Mouse (Mus musculus) kidney, embryonic 15.5 days (tissue): ENCODE data around the gene Hivep1. TPM values are rescaled to one million over a fixed set of nuclear protein-coding genes. Genes with fewer than 3 reads are reported as not detected.

Experiments used
- ATAC-seq: fragments of 200-750 bp; cut with Nextera tagmentation; replicated peaks from 2 replicates; pipeline ENCODE4 v1.8.0; 2017; ENCODE audit warnings: moderate TSS enrichment; ENCODE audit not compliant: low FRiP score
- H3K27ac ChIP-seq: fragments of 300-500 bp; sonication (generic); 2 replicates; pipeline ENCODE4 v1.5.1; 2015; ENCODE audit warnings: mild to moderate bottlenecking, inconsistent platforms
- H3K27me3 ChIP-seq: fragments of 300-500 bp; sonication (generic); 2 replicates; pipeline ENCODE4 v1.6.1; 2015; ENCODE audit warnings: inconsistent platforms
- H3K36me3 ChIP-seq: fragments of 300-500 bp; sonication (generic); 2 replicates; pipeline ENCODE4 v1.6.1; 2015; ENCODE audit warnings: inconsistent platforms
- H3K4me1 ChIP-seq: fragments of 300-500 bp; sonication (generic); 2 replicates; pipeline ENCODE4 v1.6.1; 2015; ENCODE audit warnings: inconsistent platforms
- H3K4me2 ChIP-seq: fragments of 300-500 bp; sonication (generic); 2 replicates; pipeline ENCODE4 v1.6.1; 2015; ENCODE audit warnings: moderate library complexity, mild to moderate bottlenecking, inconsistent platforms
- H3K4me3 ChIP-seq: fragments of 300-500 bp; sonication (generic); replicated peaks from 2 replicates; pipeline ENCODE4 v1.5.1; 2015; ENCODE audit warnings: mild to moderate bottlenecking, inconsistent platforms
- H3K9ac ChIP-seq: fragments of 300-500 bp; sonication (generic); 2 replicates; pipeline ENCODE4 v1.6.1; 2015; ENCODE audit warnings: mild to moderate bottlenecking, inconsistent platforms
- H3K9me3 ChIP-seq: fragments of 300-500 bp; sonication (generic); replicated peaks from 2 replicates; pipeline ENCODE4 v1.6.1; 2016; ENCODE audit warnings: inconsistent platforms
- WGBS: fragments of 180-500 bp; shearing (Covaris S2); methylation state at CpG from one replicate; pipeline ENCODE4 v1.1.7; 2015; ENCODE audit warnings: mixed read lengths; 5-methylcytosine and 5-hydroxymethylcytosine counted together
- polyA plus RNA-seq: library from polyadenylated mRNA; unstranded; fragments of >200 nt; fragmentation: Nextera tagmentation; extraction: Ambion mirVana; gene quantifications from 2 replicates; pipeline ENCODE4 v1.2.1, GENCODE M21; 2015

Hivep1 gene
- polyA plus RNA-seq, 1 experiment from 2014 or later: 14.1 TPM

- Histone ChIP-seq H3K4me2 (peak overlapping the region; percentile 69), H3K4me1 (peaks cover 28% of the 10 kb centered on the region), H3K36me3 (peaks cover 26% of the 10 kb centered on the region), H3K9ac (peak overlapping the region; percentile 84), H3K4me3 (peak overlapping the region; percentile 94), H3K27ac (peak overlapping the region; percentile 99), H3K27me3 (no peaks in the 10 kb centered on the region), H3K9me3 (no peaks in the 10 kb centered on the region)
- under 1% methylated on average over 40 of the region's 41 CpGs for WGBS
- peak; percentile 69 for ATAC-seq
Measured at GRCm38 (mm10) chr13:42052696-42053541, 1.1 kb downstream of the Hivep1 start.

- H3K4me3 ChIP-seq: peak overlapping the region; percentile 94
- peaks cover 20% of the 10 kb centered on the region for H3K4me1 ChIP-seq
- H3K27me3 ChIP-seq: no peaks in the 10 kb centered on the region
- no peaks in the 10 kb centered on the region for H3K9me3 ChIP-seq
- peak overlapping the region; percentile 84 for H3K9ac ChIP-seq
- peak overlapping the region; percentile 99 for H3K27ac ChIP-seq
- WGBS: 25% methylated on average over 2 of the region's 2 CpGs
- peak overlapping the region; percentile 69 for H3K4me2 ChIP-seq
- H3K36me3 ChIP-seq: peaks cover 30% of the 10 kb centered on the region
- no peak for ATAC-seq
Measured at GRCm38 (mm10) chr13:42053656-42054055, 1.8 kb downstream of the Hivep1 start.

- Histone ChIP-seq H3K27ac (no peak overlapping the region), H3K4me3 (no peak overlapping the region), H3K27me3 (no peaks in the 10 kb centered on the region), H3K4me1 (peaks cover 16% of the 10 kb centered on the region), H3K4me2 (no peak overlapping the region), H3K9me3 (no peaks in the 10 kb centered on the region), H3K36me3 (peaks cover 30% of the 10 kb centered on the region), H3K9ac (no peak overlapping the region)
- 58% methylated on average over 3 of the region's 3 CpGs for WGBS
- no peak for ATAC-seq
Measured at GRCm38 (mm10) chr13:42054138-42054537, 2.3 kb downstream of the Hivep1 start.

GRCm38 (mm10) chr13:42056712-42057332, 5.0 kb downstream of the Hivep1 start:
- H3K4me2 ChIP-seq: no peak overlapping the region
- H3K9me3 ChIP-seq: no peaks in the 10 kb centered on the region
- no peak for ATAC-seq
- peaks cover 48% of the 10 kb centered on the region for H3K36me3 ChIP-seq
- H3K27ac ChIP-seq: no peak overlapping the region
- H3K9ac ChIP-seq: no peak overlapping the region
- no peaks in the 10 kb centered on the region for H3K27me3 ChIP-seq
- H3K4me1 ChIP-seq: peaks cover 25% of the 10 kb centered on the region
- 96% methylated on average over 2 of the region's 2 CpGs for WGBS
- no peak overlapping the region for H3K4me3 ChIP-seq

- WGBS: 86% methylated on average over 10 of the region's 10 CpGs
- H3K4me3 ChIP-seq: no peak overlapping the region
- 0 out of 2 replicates have a peak, but pooled peaks have one; percentile 56 for ATAC-seq
- no peak overlapping the region for H3K4me2 ChIP-seq
- H3K9me3 ChIP-seq: no peaks in the 10 kb centered on the region
- no peak overlapping the region for H3K9ac ChIP-seq
- H3K4me1 ChIP-seq: peaks cover 16% of the 10 kb centered on the region
- peaks cover 61% of the 10 kb centered on the region for H3K36me3 ChIP-seq
- H3K27ac ChIP-seq: no peak overlapping the region
- H3K27me3 ChIP-seq: no peaks in the 10 kb centered on the region
Measured at GRCm38 (mm10) chr13:42060846-42061630, 9.2 kb downstream of the Hivep1 start.

- no peak for ATAC-seq
- no peak overlapping the region for H3K4me2 ChIP-seq
- peaks cover 16% of the 10 kb centered on the region for H3K4me1 ChIP-seq
- H3K9ac ChIP-seq: no peak overlapping the region
- peaks cover 60% of the 10 kb centered on the region for H3K36me3 ChIP-seq
- H3K4me3 ChIP-seq: no peak overlapping the region
- no peaks in the 10 kb centered on the region for H3K27me3 ChIP-seq
- H3K9me3 ChIP-seq: no peaks in the 10 kb centered on the region
- no peak overlapping the region for H3K27ac ChIP-seq
Measured at GRCm38 (mm10) chr13:42064257-42064656, 12.4 kb downstream of the Hivep1 start.

- 74% methylated on average over 4 of the region's 4 CpGs for WGBS
- Histone ChIP-seq H3K4me3 (no peak overlapping the region), H3K27ac (no peak overlapping the region), H3K36me3 (peaks cover 36% of the 10 kb centered on the region), H3K4me2 (no peak overlapping the region), H3K4me1 (0 out of 2 replicates have a peak, but pooled peaks cover 5% of the 10 kb centered on the region), H3K9me3 (no peaks in the 10 kb centered on the region), H3K27me3 (no peaks in the 10 kb centered on the region), H3K9ac (no peak overlapping the region)
- no peak for ATAC-seq
Measured at GRCm38 (mm10) chr13:42070236-42070635, 18.4 kb downstream of the Hivep1 start.

- no peak overlapping the region for H3K9ac ChIP-seq
- 85% methylated on average over 6 of the region's 6 CpGs for WGBS
- no peaks in the 10 kb centered on the region for H3K27me3 ChIP-seq
- H3K36me3 ChIP-seq: peaks cover 32% of the 10 kb centered on the region
- H3K27ac ChIP-seq: no peak overlapping the region
- no peak for ATAC-seq
- no peak overlapping the region for H3K4me2 ChIP-seq
- 0 out of 2 replicates have a peak, but pooled peaks cover 5% of the 10 kb centered on the region for H3K4me1 ChIP-seq
- H3K4me3 ChIP-seq: no peak overlapping the region
- no peaks in the 10 kb centered on the region for H3K9me3 ChIP-seq
Measured at GRCm38 (mm10) chr13:42071011-42071410, 19.2 kb downstream of the Hivep1 start.

GRCm38 (mm10) chr13:42073285-42073684, 21.5 kb downstream of the Hivep1 start:
- WGBS: 62% methylated on average over 6 of the region's 6 CpGs
- ATAC-seq: no peak
- Histone ChIP-seq H3K9ac (no peak overlapping the region), H3K4me1 (0 out of 2 replicates have a peak, but pooled peaks cover 8% of the 10 kb centered on the region), H3K36me3 (peaks cover 31% of the 10 kb centered on the region), H3K4me2 (no peak overlapping the region), H3K4me3 (no peak overlapping the region), H3K27me3 (no peaks in the 10 kb centered on the region), H3K27ac (no peak overlapping the region), H3K9me3 (no peaks in the 10 kb centered on the region)

GRCm38 (mm10) chr13:42075546-42075945, 23.7 kb downstream of the Hivep1 start:
- Histone ChIP-seq H3K36me3 (peaks cover 28% of the 10 kb centered on the region), H3K9ac (no peak overlapping the region), H3K27me3 (no peaks in the 10 kb centered on the region), H3K4me2 (no peak overlapping the region), H3K4me1 (0 out of 2 replicates have a peak, but pooled peaks cover 4% of the 10 kb centered on the region), H3K9me3 (no peaks in the 10 kb centered on the region), H3K4me3 (no peak overlapping the region), H3K27ac (no peak overlapping the region)
- WGBS: 88% methylated on average over 5 of the region's 5 CpGs
- no peak for ATAC-seq

- Histone ChIP-seq H3K4me1 (0 out of 2 replicates have a peak, but pooled peaks cover 3% of the 10 kb centered on the region), H3K27ac (no peak overlapping the region), H3K4me3 (no peak overlapping the region), H3K4me2 (no peak overlapping the region), H3K36me3 (peaks cover 33% of the 10 kb centered on the region), H3K27me3 (no peaks in the 10 kb centered on the region), H3K9ac (no peak overlapping the region), H3K9me3 (no peaks in the 10 kb centered on the region)
- no peak for ATAC-seq
- 92% methylated on average over 5 of the region's 5 CpGs for WGBS
Measured at GRCm38 (mm10) chr13:42076751-42077302, 25.0 kb downstream of the Hivep1 start.
